Mouse (Mus musculus) cerebellum, postnatal 10 days (tissue): ENCODE data around the gene Rundc3a.
"Not testable (repeated sequence)": the region's sequence is repeated elsewhere in the genome, so short reads cannot be mapped to it uniquely, and the experiment has no call there.

ENCODE experiments used
- DNase-seq, 2 experiments: peaks; one replicate each; pipeline ENCODE4 v3.0.0; 2021; ENCODE audit warnings: mixed read lengths in 2 of 2

Rundc3a gene

GRCm38 (mm10) chr11:102368347-102368746, 24.9 kb upstream of the Rundc3a start:
- DNase-seq: no peak

GRCm38 (mm10) chr11:102369263-102369662, 23.9 kb upstream of the Rundc3a start:
- no peak for DNase-seq

- no peak for DNase-seq
Measured at GRCm38 (mm10) chr11:102370285-102370684, 22.9 kb upstream of the Rundc3a start.

GRCm38 (mm10) chr11:102371926-102372685, 21.1 kb upstream of the Rundc3a start:
- DNase-seq: no peak

- DNase-seq: no peak
Measured at GRCm38 (mm10) chr11:102372936-102373335, 20.3 kb upstream of the Rundc3a start.

GRCm38 (mm10) chr11:102373646-102374045, 19.6 kb upstream of the Rundc3a start:
- no peak for DNase-seq

- no peak for DNase-seq
Measured at GRCm38 (mm10) chr11:102374108-102374725, 19.0 kb upstream of the Rundc3a start.

GRCm38 (mm10) chr11:102375196-102376173, 17.7 kb upstream of the Rundc3a start:
- DNase-seq: peak; percentile 57 to 62

- peak; percentile 10 to 24 for DNase-seq
Measured at GRCm38 (mm10) chr11:102376196-102376835, 16.9 kb upstream of the Rundc3a start.

- DNase-seq: peak in 1 of 2 experiments; percentile 37
Measured at GRCm38 (mm10) chr11:102377186-102377585, 16.0 kb upstream of the Rundc3a start.

- no peak for DNase-seq
Measured at GRCm38 (mm10) chr11:102380091-102380490, 13.1 kb upstream of the Rundc3a start.

- peak in 1 of 2 experiments; percentile 14 for DNase-seq
Measured at GRCm38 (mm10) chr11:102381341-102382100, 11.7 kb upstream of the Rundc3a start.

GRCm38 (mm10) chr11:102382794-102383193, 10.4 kb upstream of the Rundc3a start:
- DNase-seq: no peak

- peak; percentile 32 to 43 for DNase-seq
Measured at GRCm38 (mm10) chr11:102383365-102384136, 9.7 kb upstream of the Rundc3a start.

- peak; percentile 34 to 43 for DNase-seq
Measured at GRCm38 (mm10) chr11:102384418-102384817, 8.8 kb upstream of the Rundc3a start.

- no peak for DNase-seq
Measured at GRCm38 (mm10) chr11:102385075-102385474, 8.1 kb upstream of the Rundc3a start.

- no peak for DNase-seq
Measured at GRCm38 (mm10) chr11:102386121-102386520, 7.1 kb upstream of the Rundc3a start.

GRCm38 (mm10) chr11:102389436-102389835, 3.8 kb upstream of the Rundc3a start:
- not testable (repeated sequence) for DNase-seq

GRCm38 (mm10) chr11:102392441-102393237, 564 bp upstream of the Rundc3a start:
- no peak for DNase-seq
